Mouse (Mus musculus) erythroblast, embryonic 14.5 days (primary cell): Measurements from ENCODE around the gene Ifitm3.

ENCODE experiments used
- GATA1 ChIP-seq: IDR thresholded peaks from 2 replicates; pipeline ENCODE4 v1.6.1; 2012; ENCODE audit warnings: low read length, inconsistent platforms, mixed read lengths
- TAL1 ChIP-seq: IDR thresholded peaks from 3 replicates; pipeline ENCODE4 v1.6.1; 2012; ENCODE audit warnings: low read length, inconsistent platforms, mixed read lengths

DNA sequence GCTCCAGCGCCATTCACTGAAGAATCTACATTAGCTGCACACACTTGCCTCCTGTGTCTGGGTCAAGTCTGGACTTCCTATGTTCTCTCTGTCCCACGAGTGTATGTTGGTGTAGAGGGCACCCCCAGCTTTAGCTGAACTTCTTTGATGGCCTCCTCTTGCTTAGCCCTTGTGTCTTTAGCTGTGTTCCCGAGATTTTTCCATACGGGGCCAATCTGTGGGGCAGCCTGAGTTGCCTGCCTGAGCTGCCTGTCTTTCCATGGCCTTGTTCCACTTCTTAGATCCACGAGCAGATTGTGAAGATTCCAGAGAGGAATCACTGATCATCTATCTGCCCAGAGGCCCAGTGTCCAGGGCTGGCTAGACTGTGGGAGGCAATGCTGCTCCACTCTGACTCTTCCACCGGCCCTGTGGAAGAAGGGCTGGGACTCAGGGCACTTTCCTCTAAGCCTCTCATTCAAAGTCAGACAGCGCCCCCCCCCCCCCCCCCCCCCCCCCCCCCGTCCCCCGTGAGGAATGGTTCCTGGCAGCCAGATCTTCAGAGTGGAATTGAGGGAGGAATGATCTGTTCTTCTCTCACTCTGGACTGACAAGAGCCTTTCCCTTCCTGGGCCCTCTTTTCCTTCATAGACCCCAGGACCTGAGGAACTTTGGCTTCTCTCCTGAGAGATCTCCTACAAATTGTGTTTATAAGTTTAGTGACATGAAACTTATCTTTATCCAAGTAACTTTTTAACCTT, 30.5 kb upstream of the Ifitm3 start:
- no peak for TF ChIP-seq GATA1
- TF ChIP-seq TAL1, result no peak
